Mouse (Mus musculus) testis, adult 10 weeks (tissue): Measurements from ENCODE around the gene Yipf2. TPM values are rescaled to one million over a fixed set of nuclear protein-coding genes. Genes with fewer than 3 reads are reported as not detected.

Source experiments
- polyA plus RNA-seq: library from polyadenylated mRNA; stranded (reverse); fragments of 350-450 nt; fragmentation: Illumina TruSeq; extraction: RNeasy Lipid Tissue Mini Kit (QIAGEN cat#74804); gene quantifications from one replicate; pipeline ENCODE4 v1.2.3, GENCODE M21; 2014; ENCODE audit warnings: low read depth, low replicate concordance

The Yipf2 gene
- polyA plus RNA-seq: 6.5 TPM

GRCm38 (mm10) chr9:21592703-21593121, at the start of gene Yipf2, which contains the start of gene Timm29:
TSS of gene Yipf2 (minus strand) at chr9:21592828.
TSS of gene Timm29 (plus strand) at chr9:21592722.

GRCm38 (mm10) chr9:21615617-21616231, 23.1 kb upstream of the Yipf2 start, which contains the start of gene Smarca4:
TSS of gene Smarca4 (plus strand) at chr9:21616169.

GRCm38 (mm10) chr9:21546789-21547074, 45.9 kb downstream of the Yipf2 start, which contains the start of gene Carm1:
TSS of gene Carm1 (plus strand) at chr9:21546894.

Other genes starting within 250 kb of the Yipf2 start
- 61.2 TPM for gene Ilf3, start 225.0 kb downstream of the Yipf2 start, polyA plus RNA-seq
- gene Qtrt1, start 181.0 kb downstream of the Yipf2 start, polyA plus RNA-seq: not detected
- 42.4 TPM for gene Dnm2, start 167.9 kb downstream of the Yipf2 start, polyA plus RNA-seq
- gene Tmed1, start 82.6 kb downstream of the Yipf2 start, polyA plus RNA-seq: 1.9 TPM
- 0.36 TPM for gene AB124611, start 66.7 kb downstream of the Yipf2 start, polyA plus RNA-seq
- gene Carm1, start 45.9 kb downstream of the Yipf2 start, polyA plus RNA-seq: 11.9 TPM
- gene Timm29, start 106 bp downstream of the Yipf2 start, polyA plus RNA-seq: 20.8 TPM
- gene Smarca4, start 23.3 kb upstream of the Yipf2 start, polyA plus RNA-seq: 8.3 TPM
- gene Ldlr, start 130.7 kb upstream of the Yipf2 start, polyA plus RNA-seq: 1.1 TPM
- gene Spc24, start 167.5 kb upstream of the Yipf2 start, polyA plus RNA-seq: 4.0 TPM
- gene Kank2, start 205.9 kb upstream of the Yipf2 start, polyA plus RNA-seq: 2.3 TPM
- gene Angptl8, start 242.7 kb upstream of the Yipf2 start, polyA plus RNA-seq: not detected